Mouse (Mus musculus) MEL (cell line): ENCODE data around the gene Gnai2. TPM values are rescaled to one million over a fixed set of nuclear protein-coding genes. Genes with fewer than 3 reads are reported as not detected.

Source experiments
- DNase-seq: peaks from one replicate; pipeline ENCODE4 v3.0.0; 2011; ENCODE audit warnings: low read depth, low spot score
- H3K27ac ChIP-seq: 2 replicates; pipeline ENCODE4 v1.5.1; 2012; ENCODE audit warnings: low read depth, mild to moderate bottlenecking, control low read depth, low read length, moderate library complexity; ENCODE audit not compliant: control insufficient read depth
- H3K27me3 ChIP-seq, 2 experiments: fragments of 150-350 bp in 1 of 2; sonication (generic) in 1 of 2; 2 replicates each; pipeline ENCODE4 v1.6.1; 2012; ENCODE audit warnings: low read length in 2 of 2, mild to moderate bottlenecking in 2 of 2, improper control_type of control experiment in 1 of 2, moderate library complexity in 1 of 2; ENCODE audit not compliant: insufficient read depth in 2 of 2, control insufficient read depth in 1 of 2
- H3K36me3 ChIP-seq, 2 experiments: 2 replicates each; pipeline ENCODE4 v1.6.1; 2012 to 2014; ENCODE audit warnings: low read length in 2 of 2, improper control_type of control experiment in 1 of 2, inconsistent platforms in 1 of 2, mild to moderate bottlenecking in 1 of 2; ENCODE audit not compliant: insufficient read depth in 2 of 2, control insufficient read depth in 1 of 2
- H3K4me1 ChIP-seq, 2 experiments: fragments of 150-350 bp in 1 of 2; sonication (generic) in 1 of 2; 2 replicates each; pipeline ENCODE4 v1.6.1; 2012; ENCODE audit warnings: low read length in 2 of 2, improper control_type of control experiment in 1 of 2, mild to moderate bottlenecking in 1 of 2; ENCODE audit not compliant: insufficient read depth in 2 of 2, control insufficient read depth in 1 of 2
- H3K4me3 ChIP-seq, 2 experiments: fragments of 150-350 bp in 1 of 2; sonication (generic) in 1 of 2; 2 replicates each; pipeline ENCODE4 v1.5.1; 2012; ENCODE audit warnings: low read depth in 2 of 2, low read length in 2 of 2, mild to moderate bottlenecking in 2 of 2, moderate library complexity in 2 of 2, control low read depth in 1 of 2, improper control_type of control experiment in 1 of 2; ENCODE audit not compliant: control insufficient read depth in 1 of 2, insufficient read depth in 1 of 2
- H3K79me2 ChIP-seq: 2 replicates; pipeline ENCODE4 v1.6.1; 2012; ENCODE audit warnings: mild to moderate bottlenecking, low read length, moderate library complexity; ENCODE audit not compliant: control insufficient read depth, poor library complexity, insufficient read depth
- H3K9ac ChIP-seq: 2 replicates; pipeline ENCODE4 v1.6.1; 2012; ENCODE audit warnings: low read depth, mild to moderate bottlenecking, control low read depth, low read length, moderate library complexity; ENCODE audit not compliant: control insufficient read depth, poor library complexity, severe bottlenecking
- H3K9me3 ChIP-seq: fragments of 150-350 bp; sonication (generic); replicated peaks from 2 replicates; pipeline ENCODE4 v1.6.1; 2012; ENCODE audit warnings: mild to moderate bottlenecking, low read length, improper control_type of control experiment, moderate library complexity; ENCODE audit not compliant: insufficient read depth
- BHLHE40 ChIP-seq: IDR thresholded peaks from 2 replicates; pipeline ENCODE4 v1.6.1; 2012; ENCODE audit warnings: low read depth, mild to moderate bottlenecking, inconsistent platforms, low read length, improper control_type of control experiment, borderline replicate concordance
- CHD1 ChIP-seq: IDR thresholded peaks from 2 replicates; pipeline ENCODE4 v1.6.1; 2012; ENCODE audit warnings: low read depth, mild to moderate bottlenecking, inconsistent platforms, low read length, improper control_type of control experiment
- CHD2 ChIP-seq: IDR thresholded peaks from 2 replicates; pipeline ENCODE4 v1.6.1; 2011; ENCODE audit warnings: low read length, improper control_type of control experiment
- CTCF ChIP-seq, 3 experiments: IDR thresholded peaks in 2 of 3; conservative IDR thresholded peaks in 1 of 3; 2 replicates each; pipeline ENCODE4 v1.5.1; 2011 to 2012; ENCODE audit warnings: low read length in 3 of 3, low read depth in 2 of 3, mild to moderate bottlenecking in 2 of 3, improper control_type of control experiment in 1 of 3, inconsistent platforms in 1 of 3, mixed read lengths in 1 of 3, moderate library complexity in 1 of 3; ENCODE audit not compliant: control insufficient read depth in 1 of 3, insufficient read depth in 1 of 3, poor library complexity in 1 of 3, severe bottlenecking in 1 of 3
- E2F4 ChIP-seq: IDR thresholded peaks from 2 replicates; pipeline ENCODE4 v1.6.1; 2011; ENCODE audit warnings: low read depth, low read length, improper control_type of control experiment, borderline replicate concordance
- EP300 ChIP-seq, 2 experiments: IDR thresholded peaks; 2 replicates each; pipeline ENCODE4 v1.6.1; 2011; ENCODE audit warnings: improper control_type of control experiment in 2 of 2, low read length in 2 of 2, low read depth in 1 of 2, mild to moderate bottlenecking in 1 of 2
- ETS1 ChIP-seq: IDR thresholded peaks from 2 replicates; pipeline ENCODE4 v1.6.1; 2012; ENCODE audit warnings: low read depth, mild to moderate bottlenecking, inconsistent platforms, low read length, improper control_type of control experiment, moderate library complexity
- HCFC1 ChIP-seq: IDR thresholded peaks from 2 replicates; pipeline ENCODE4 v1.6.1; 2012; ENCODE audit warnings: low read depth, mild to moderate bottlenecking, inconsistent platforms, low read length, improper control_type of control experiment, moderate library complexity
- JUND ChIP-seq: IDR thresholded peaks from 2 replicates; pipeline ENCODE4 v1.6.1; 2011; ENCODE audit warnings: low read depth, mild to moderate bottlenecking, improper control_type of control experiment, low read length
- MAZ ChIP-seq: IDR thresholded peaks from 2 replicates; pipeline ENCODE4 v1.6.1; 2012; ENCODE audit warnings: low read depth, mild to moderate bottlenecking, inconsistent platforms, low read length, improper control_type of control experiment
- NRF1 ChIP-seq: IDR thresholded peaks from 2 replicates; pipeline ENCODE4 v1.6.1; 2014; ENCODE audit warnings: low read depth, mild to moderate bottlenecking, inconsistent platforms, low read length, improper control_type of control experiment, moderate library complexity; ENCODE audit not compliant: poor library complexity, insufficient read depth, severe bottlenecking
- POLR2A ChIP-seq, 2 experiments: IDR thresholded peaks; 2 replicates each; pipeline ENCODE4 v1.6.1; 2011 to 2012; ENCODE audit warnings: low read length in 2 of 2, mild to moderate bottlenecking in 2 of 2, control low read depth in 1 of 2, improper control_type of control experiment in 1 of 2, low read depth in 1 of 2, moderate library complexity in 1 of 2; ENCODE audit not compliant: control insufficient read depth in 1 of 2, insufficient read depth in 1 of 2, poor library complexity in 1 of 2
- RAD21 ChIP-seq: IDR thresholded peaks from 2 replicates; pipeline ENCODE4 v1.6.1; 2011; ENCODE audit warnings: mild to moderate bottlenecking, low read depth, low read length, improper control_type of control experiment
- SIN3A ChIP-seq: IDR thresholded peaks from 2 replicates; pipeline ENCODE4 v1.6.1; 2012; ENCODE audit warnings: low read length, improper control_type of control experiment, inconsistent platforms
- SMC3 ChIP-seq: IDR thresholded peaks from 2 replicates; pipeline ENCODE4 v1.6.1; 2011; ENCODE audit warnings: low read depth, low read length, improper control_type of control experiment
- TCF12 ChIP-seq: IDR thresholded peaks from 2 replicates; pipeline ENCODE4 v1.6.1; 2014; ENCODE audit warnings: low read depth, mild to moderate bottlenecking, inconsistent platforms, low read length, improper control_type of control experiment, moderate library complexity
- USF2 ChIP-seq, 2 experiments: IDR thresholded peaks; 2 replicates each; pipeline ENCODE4 v1.6.1; 2011 to 2012; ENCODE audit warnings: improper control_type of control experiment in 2 of 2, low read length in 2 of 2, borderline replicate concordance in 1 of 2, inconsistent platforms in 1 of 2, low read depth in 1 of 2, mild to moderate bottlenecking in 1 of 2; ENCODE audit not compliant: insufficient read depth in 1 of 2
- ZC3H11A ChIP-seq: IDR thresholded peaks from 2 replicates; pipeline ENCODE4 v1.6.1; 2012; ENCODE audit warnings: low read depth, mild to moderate bottlenecking, inconsistent platforms, low read length, improper control_type of control experiment
- polyA plus RNA-seq, 2 experiments: library from polyadenylated mRNA; stranded (reverse) in 1 of 2; unstranded in 1 of 2; fragments of >175 nt in 1 of 2; fragments of >200 nt in 1 of 2; gene quantifications; 2 replicates each; pipeline versions ENCODE4 v1.2.1 to v1.2.4; 2012; ENCODE audit warnings: low replicate concordance in 2 of 2, low read depth in 1 of 2; ENCODE audit not compliant: insufficient read length in 2 of 2, insufficient read depth in 1 of 2, missing spikeins in 1 of 2
- total RNA-seq: library from RNA; depleted of rRNA; stranded (reverse); fragments of 300-350 nt; gene quantifications from 2 replicates; pipeline ENCODE4 v1.2.3, GENCODE M21; 2012

The Gnai2 gene
- total and polyA plus RNA-seq, 3 experiments = 129 to 335 (median 137) TPM

- Histone ChIP-seq H3K4me3 (no peak overlapping the region), H3K36me3 (peaks cover 0 to 24% of the 10 kb centered on the region in 2 experiments; a peak in 2 of 4 replicates), H3K9ac (no peak overlapping the region), H3K79me2 (peaks cover 54% of the 10 kb centered on the region), H3K4me1 (peaks cover 13 to 34% of the 10 kb centered on the region in 2 experiments), H3K27me3 (no peaks in the 10 kb centered on the region), H3K27ac (no peak overlapping the region), H3K9me3 (no peaks in the 10 kb centered on the region)
- DNase-seq = no peak
- no peak for TF ChIP-seq POLR2A (IDR thresholded peaks at IDR 0.05; ENCODE audit: control insufficient read depth in 1 of 2, insufficient read depth in 1 of 2, low read depth in 1 of 2, low read length in 2 of 2, poor library complexity in 1 of 2)
- TF ChIP-seq EP300 (IDR thresholded peaks at IDR 0.05; ENCODE audit: low read depth in 1 of 2, low read length in 2 of 2) = no peak
- TF ChIP-seq USF2 (IDR thresholded peaks at IDR 0.05; ENCODE audit: borderline replicate concordance in 1 of 2, insufficient read depth in 1 of 2, low read depth in 1 of 2, low read length in 2 of 2) = no peak
- no peak for TF ChIP-seq ZC3H11A
- no peak for TF ChIP-seq MAZ
- TF ChIP-seq TCF12 = no peak
- TF ChIP-seq E2F4 = no peak
Measured at GRCm38 (mm10) chr9:107627387-107628255, 7.5 kb downstream of the Gnai2 start.

DNA sequence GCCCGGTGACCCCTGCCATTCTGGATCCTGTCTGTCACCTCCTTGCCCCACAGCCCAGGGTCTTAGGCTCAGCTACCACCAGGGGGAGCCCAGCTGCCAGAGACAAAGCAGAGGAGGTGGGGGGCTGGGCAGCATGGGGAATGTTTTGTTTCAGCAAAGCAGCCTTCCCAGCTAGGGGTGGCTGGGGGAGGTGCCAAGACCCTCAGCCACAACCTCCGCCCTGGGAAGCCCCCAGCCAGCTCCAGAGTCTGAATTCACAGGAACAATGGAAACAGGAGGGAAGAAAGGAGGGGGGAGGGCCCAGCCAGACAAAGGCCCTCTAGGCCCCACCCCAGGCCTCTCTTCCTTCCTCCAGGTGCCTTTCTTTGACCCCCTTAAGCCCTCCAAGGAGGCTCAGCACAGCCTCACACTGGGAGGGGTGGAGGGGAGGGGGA, 8.3 kb downstream of the Gnai2 start:
- DNase-seq = peak; percentile 69
- Histone ChIP-seq H3K27ac (no peak overlapping the region), H3K27me3 (no peaks in the 10 kb centered on the region), H3K4me1 (peaks cover 13 to 28% of the 10 kb centered on the region in 2 experiments), H3K36me3 (peaks cover 1 to 18% of the 10 kb centered on the region in 2 experiments; a peak in 3 of 4 replicates), H3K9ac (no peak overlapping the region), H3K9me3 (no peaks in the 10 kb centered on the region), H3K4me3 (no peak overlapping the region), H3K79me2 (peaks cover 47% of the 10 kb centered on the region)
- peak; percentile 72 to 91 (median 81) for TF ChIP-seq CTCF (IDR thresholded peaks at IDR 0.05 in 2 of 3, conservative IDR thresholded peaks at IDR 0.05 in 1 of 3; ENCODE audit: control insufficient read depth in 1 of 3, insufficient read depth in 1 of 3, low read depth in 2 of 3, low read length in 3 of 3, poor library complexity in 1 of 3, severe bottlenecking in 1 of 3)
- peak; percentile 48; the same call in 1 of the 2 replicates for TF ChIP-seq SIN3A
- TF ChIP-seq NRF1 = no peak
- TF ChIP-seq ETS1 = 0 out of 2 replicates have a peak, but pooled peaks have one; percentile 12
- TF ChIP-seq SMC3 = peak; percentile 66
- TF ChIP-seq BHLHE40 = 0 out of 2 replicates have a peak, but pooled peaks have one; percentile 36
- peak; percentile 27 for TF ChIP-seq RAD21
- peak; percentile 59 for TF ChIP-seq CHD2
- no peak for TF ChIP-seq JUND
- no peak for TF ChIP-seq CHD1
- peak; percentile 36; the same call in 1 of the 2 replicates for TF ChIP-seq HCFC1
- peak; percentile 57; the same call in 1 of the 2 replicates for TF ChIP-seq MAZ
